Mouse (Mus musculus) small intestine, adult 2 months (tissue): ENCODE measurements around the gene Cnot6l.

Experiments
- CTCF ChIP-seq: fragments of 200-500 bp; IDR thresholded peaks from 2 replicates; pipeline ENCODE4 v1.5.1; 2012; ENCODE audit warnings: low read depth, mild to moderate bottlenecking, control low read depth, inconsistent platforms, low read length, moderate library complexity, mixed read lengths; ENCODE audit not compliant: insufficient replicate concordance, insufficient read length; ENCODE audit errors: extremely low read depth
- POLR2A ChIP-seq: fragments of 200-500 bp; IDR thresholded peaks from 2 replicates; pipeline ENCODE4 v1.6.1; 2012; ENCODE audit warnings: low read depth, mild to moderate bottlenecking, control low read depth, inconsistent platforms, low read length, moderate library complexity

GRCm38 (mm10) chr5:96200269-96200668, 36.3 kb upstream of the Cnot6l start:
- TF ChIP-seq POLR2A: no peak
- TF ChIP-seq CTCF: no peak
